ENCODE assay signal across 8 mouse cellular contexts in genomic region chr15:97606630-97607381, GRCm38 (mm10).
DNase-seq lines count a peak whose midpoint lies in the region; ATAC-seq and TF ChIP-seq lines count a peak whose summit lies in the region.

No protein-coding gene starts in this region.

- H3K36me3 ChIP-seq in thymus, adult 2 months (ENCODE audit: control insufficient read depth, insufficient read depth, low read length): no peaks in the 10 kb centered on the region
- H3K36me3 ChIP-seq in heart, embryonic 16.5 days (ENCODE audit: control insufficient read depth, insufficient read depth): no peaks in the 10 kb centered on the region
- no peaks in the 10 kb centered on the region for H3K36me3 ChIP-seq in lung, embryonic 14.5 days (ENCODE audit: insufficient read depth)

- peaks cover 6% of the 10 kb centered on the region for H3K4me1 ChIP-seq in thymus, adult 2 months (replicated peaks; ENCODE audit: control insufficient read depth, insufficient read depth, low read length)
- peaks cover 6% of the 10 kb centered on the region for H3K4me1 ChIP-seq in heart, embryonic 16.5 days (ENCODE audit: control insufficient read depth, insufficient read depth, low read length)
- no peaks in the 10 kb centered on the region for H3K4me1 ChIP-seq in lung, embryonic 14.5 days (ENCODE audit: insufficient read depth)

- no peaks in the 10 kb centered on the region for H3K27me3 ChIP-seq in thymus, adult 2 months (ENCODE audit: control insufficient read depth, insufficient read depth, low read length)
- no peaks in the 10 kb centered on the region for H3K27me3 ChIP-seq in heart, embryonic 16.5 days (ENCODE audit: control insufficient read depth, insufficient read depth, low read length)
- no peaks in the 10 kb centered on the region for H3K27me3 ChIP-seq in lung, embryonic 14.5 days (ENCODE audit: insufficient read depth, low read length)

- no peak for TF ChIP-seq POLR2A in thymus, adult 2 months (IDR thresholded peaks at IDR 0.05; ENCODE audit: control insufficient read depth, extremely low read depth, insufficient read depth, low read length, poor library complexity)

- peak; percentile 4 for DNase-seq in thymus, adult 2 months
- DNase-seq in thymus, adult 18-20 months: no peak
- DNase-seq in layer of hippocampus, adult 9-10 months (ENCODE audit: low spot score): peak; percentile 17
- DNase-seq in lung, embryonic 14.5 days: peak; percentile 83
- peak; percentile 28 for DNase-seq in retina, adult 2 months (ENCODE audit: low read depth, low spot score)
- DNase-seq in natural killer cell, adult 2 months (ENCODE audit: low spot score in 2 of 2): no peak

- H3K9ac ChIP-seq in heart, embryonic 16.5 days (ENCODE audit: low read length): peak overlapping the region; percentile 21
- peak overlapping the region; percentile 40 for H3K9ac ChIP-seq in lung, embryonic 14.5 days

- ATAC-seq in common myeloid progenitor, adult 5-6 weeks (replicated peaks; ENCODE audit: low read depth, poor library complexity, severe bottlenecking): peak; percentile 63
- ATAC-seq in heart, embryonic 16.5 days (replicated peaks; ENCODE audit: extremely low read depth, insufficient read depth, low FRiP score): no peak
- peak; percentile 77 for ATAC-seq in lung, embryonic 14.5 days (ENCODE audit: insufficient read depth)

- no peak overlapping the region for H3K27ac ChIP-seq in thymus, adult 2 months (ENCODE audit: control insufficient read depth, insufficient read depth, low read length)
- H3K27ac ChIP-seq in heart, embryonic 16.5 days (ENCODE audit: low read length): no peak overlapping the region
- no peak overlapping the region for H3K27ac ChIP-seq in lung, embryonic 14.5 days (ENCODE audit: low read depth)

- 29% methylated on average over 25 of the region's 25 CpGs for WGBS in thymus, adult 2 months
- 17% methylated on average over 25 of the region's 25 CpGs for WGBS in heart, embryonic 16.5 days
- WGBS in lung, embryonic 14.5 days: 8% methylated on average over 25 of the region's 25 CpGs

- no peaks in the 10 kb centered on the region for H3K9me3 ChIP-seq in heart, embryonic 16.5 days (replicated peaks; ENCODE audit: control insufficient read depth, low read length)
- H3K9me3 ChIP-seq in lung, embryonic 14.5 days (ENCODE audit: low read depth, low read length): no peaks in the 10 kb centered on the region

- no peak for TF ChIP-seq CTCF in thymus, adult 2 months (IDR thresholded peaks at IDR 0.05; ENCODE audit: borderline replicate concordance, control insufficient read depth, extremely low read depth, insufficient read depth, low read length, poor library complexity)
- TF ChIP-seq CTCF in lung, embryonic 14.5 days (IDR thresholded peaks at IDR 0.05; ENCODE audit: low read depth): no peak

- no peak overlapping the region for H3K4me3 ChIP-seq in thymus, adult 2 months (ENCODE audit: control insufficient read depth, insufficient read depth, low read length)
- peak overlapping the region; percentile 39 for H3K4me3 ChIP-seq in heart, embryonic 16.5 days (ENCODE audit: low read length)
- peak overlapping the region; percentile 32 for H3K4me3 ChIP-seq in lung, embryonic 14.5 days (ENCODE audit: low read depth, low read length)

- H3K4me2 ChIP-seq in heart, embryonic 16.5 days (ENCODE audit: low read depth, low read length): peak overlapping the region; percentile 70
- H3K4me2 ChIP-seq in lung, embryonic 14.5 days: peak overlapping the region; percentile 73

Comparison
In these comparisons a context has a peak if more than half of its experiments do, and no peak if none do; other contexts are left out.
1. DNase-seq: peak in thymus, adult 2 months (single experiment), layer of hippocampus, adult 9-10 months (single experiment), lung, embryonic 14.5 days (single experiment) and retina, adult 2 months (single experiment); none in thymus, adult 18-20 months (0 of 2) and natural killer cell, adult 2 months (0 of 2).